Mouse (Mus musculus): Measurements from ENCODE around the gene Stx5a.
A peak's percentile ranks its signal among the peaks of the same experiment; 100 is the strongest.

Stx5a gene

GRCm38 (mm10) chr19:8741243-8741869 is at the start of gene Stx5a:
Stx5a (plus strand) TSS chr19:8741413.
- DNase-seq (ENCODE audit: low spot score in 2 of 2): peak; percentile 96

DNA sequence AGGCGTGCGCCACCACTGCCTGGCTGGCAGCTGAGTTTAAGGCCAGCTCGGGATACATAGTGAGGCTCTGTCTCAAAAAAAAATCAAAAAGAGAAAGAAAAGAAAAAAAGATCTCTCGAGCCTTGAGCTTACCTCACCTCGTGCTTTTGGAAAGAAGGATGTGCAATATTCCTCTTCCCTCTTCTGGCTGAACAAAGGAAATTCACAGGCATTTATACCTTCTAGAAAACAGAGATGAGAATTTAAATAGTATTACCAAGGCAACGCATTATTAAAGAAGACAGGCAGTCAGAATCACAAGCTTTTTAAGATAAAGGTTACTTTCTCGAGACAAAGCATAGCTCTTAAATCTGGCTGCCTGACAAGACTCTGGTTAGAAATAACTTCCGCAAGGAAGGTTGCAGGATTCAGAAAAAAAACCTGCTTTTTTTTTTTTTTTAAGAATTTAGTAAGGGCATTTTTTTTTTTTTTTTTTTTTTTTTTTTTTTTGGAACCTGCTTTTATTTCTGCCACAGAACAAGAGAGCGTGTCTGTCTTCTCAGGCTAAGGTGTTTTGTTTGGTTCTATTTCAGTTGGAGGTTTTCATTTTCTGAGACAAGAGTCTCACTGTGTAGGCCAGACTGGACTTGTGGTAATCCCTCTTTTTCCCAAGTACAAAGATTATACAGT is 49.2 kb upstream of the Stx5a start:
- DNase-seq (ENCODE audit: low spot score in 2 of 2): no peak

DNA sequence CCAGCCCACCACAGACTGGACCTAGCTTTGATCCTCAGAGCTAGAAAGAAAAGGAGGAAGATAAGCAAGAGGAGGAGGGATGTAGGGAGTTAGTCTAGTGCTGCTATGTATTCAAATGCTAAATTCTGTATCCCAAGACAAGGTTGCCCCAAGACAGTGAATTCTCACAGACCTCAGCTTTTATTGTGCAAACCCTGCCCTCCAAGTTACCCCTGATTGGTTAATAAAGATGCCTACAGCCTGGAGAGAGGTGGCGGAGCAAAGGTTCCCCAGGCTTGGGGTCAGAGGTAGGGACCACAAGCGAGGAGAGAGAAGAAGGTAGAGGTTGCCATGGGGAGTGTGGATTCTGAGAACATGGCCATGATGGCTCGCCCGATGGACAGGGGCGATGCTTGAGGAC is 48.5 kb upstream of the Stx5a start:
- DNase-seq (ENCODE audit: low spot score in 2 of 2): no peak

DNA sequence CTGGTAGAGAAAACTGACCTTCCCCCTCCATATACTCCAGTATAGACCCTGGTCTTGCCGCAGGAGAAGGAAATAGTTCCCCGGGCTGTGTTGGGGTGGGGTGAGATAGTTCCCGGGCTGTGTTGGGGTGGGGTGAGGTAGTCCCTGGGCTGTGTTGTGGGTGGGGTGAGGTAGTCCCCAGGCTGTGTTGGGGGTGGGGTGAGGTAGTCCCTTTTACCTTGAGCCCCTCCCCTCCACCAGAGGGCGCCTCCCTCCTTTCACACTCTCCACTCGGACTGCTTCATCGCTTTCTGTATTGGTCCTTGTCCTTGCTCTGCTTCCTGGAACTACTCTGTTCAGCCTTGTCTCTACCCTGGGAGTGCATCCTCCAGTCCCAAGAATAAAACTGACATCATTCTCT is 45.9 kb upstream of the Stx5a start:
- peak; percentile 56 to 81 for DNase-seq (ENCODE audit: low spot score in 2 of 2)

DNA sequence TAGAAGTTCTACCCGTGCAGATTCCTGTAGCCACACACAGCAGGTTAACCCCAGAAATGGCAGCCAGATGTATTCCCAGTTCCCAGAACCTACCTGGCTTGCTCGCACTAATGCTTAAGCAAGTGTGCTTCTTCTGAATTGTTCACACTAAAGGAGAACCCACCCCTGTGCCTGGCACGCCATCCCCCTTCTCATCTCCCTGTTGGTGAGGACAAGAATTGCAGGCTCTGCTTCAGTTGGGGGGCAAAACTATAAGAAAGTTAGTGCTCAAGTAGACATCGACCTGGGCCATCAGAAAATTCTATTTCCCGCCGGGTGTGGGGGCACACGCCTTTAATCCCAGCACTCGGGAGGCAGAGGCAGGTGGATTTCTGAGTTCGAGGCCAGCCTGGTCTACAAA is 41.6 kb upstream of the Stx5a start:
- no peak for DNase-seq (ENCODE audit: low spot score in 2 of 2)

- no peak for DNase-seq (ENCODE audit: low spot score in 2 of 2)
Observed at GRCm38 (mm10) chr19:8702458-8702857, 38.8 kb upstream of the Stx5a start.

DNA sequence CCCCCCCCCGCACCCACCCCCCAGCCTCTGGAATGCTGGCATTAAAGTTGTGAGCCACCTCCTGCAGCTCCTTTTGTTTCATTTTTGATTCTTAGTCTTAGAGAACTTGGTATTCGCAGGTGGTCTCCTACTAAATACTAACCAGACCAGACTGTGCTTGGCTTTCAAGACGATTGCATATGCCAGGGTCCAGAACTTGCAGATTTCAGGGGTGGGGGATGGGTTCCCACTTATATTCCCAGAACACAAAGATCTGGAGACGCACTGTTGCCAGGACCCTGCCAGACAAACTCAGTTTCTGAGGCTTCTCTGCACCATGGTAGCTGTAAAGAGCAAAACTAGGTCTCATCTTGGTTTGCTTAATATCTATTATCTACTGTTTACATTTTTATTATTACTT is 37.6 kb upstream of the Stx5a start:
- no peak for DNase-seq (ENCODE audit: low spot score in 2 of 2)

DNA sequence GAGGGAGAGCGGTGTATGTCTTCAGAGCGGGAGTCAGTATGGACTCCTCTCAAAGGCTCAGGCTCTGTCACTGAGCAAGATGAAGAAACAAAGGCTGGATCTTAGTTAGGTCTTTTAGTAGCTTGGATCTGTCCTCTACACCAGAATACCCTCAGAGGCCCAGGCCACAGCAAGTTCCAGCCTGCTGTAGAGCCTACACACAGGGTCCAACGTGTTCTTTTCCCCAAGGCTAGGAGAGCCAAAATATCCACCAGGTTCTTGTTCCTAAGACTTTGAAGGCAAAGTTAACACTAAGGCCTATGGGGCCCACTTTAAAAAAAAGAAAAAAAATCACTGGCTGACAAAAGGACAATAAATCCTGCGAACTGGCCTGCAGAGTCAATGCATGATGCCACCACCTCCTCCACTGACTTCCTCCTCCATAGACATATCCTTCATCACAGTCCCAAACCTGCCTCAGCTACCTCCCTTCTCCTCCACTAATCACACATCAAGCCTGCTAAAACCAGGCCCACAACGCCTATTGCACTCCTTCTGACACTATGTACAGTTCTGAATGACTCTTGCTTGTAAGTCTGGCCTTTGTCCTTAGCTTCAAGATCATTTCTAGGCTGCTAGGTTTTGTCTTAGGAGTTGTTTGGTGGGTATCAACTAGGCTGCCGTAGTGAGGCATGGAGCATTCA is 36.0 kb upstream of the Stx5a start:
- DNase-seq (ENCODE audit: low spot score in 2 of 2): no peak

- DNase-seq (ENCODE audit: low spot score in 2 of 2): no peak
Observed at GRCm38 (mm10) chr19:8706132-8706667, 35.0 kb upstream of the Stx5a start.

GRCm38 (mm10) chr19:8706930-8707329 is 34.3 kb upstream of the Stx5a start:
- DNase-seq (ENCODE audit: low spot score in 2 of 2): no peak

DNA sequence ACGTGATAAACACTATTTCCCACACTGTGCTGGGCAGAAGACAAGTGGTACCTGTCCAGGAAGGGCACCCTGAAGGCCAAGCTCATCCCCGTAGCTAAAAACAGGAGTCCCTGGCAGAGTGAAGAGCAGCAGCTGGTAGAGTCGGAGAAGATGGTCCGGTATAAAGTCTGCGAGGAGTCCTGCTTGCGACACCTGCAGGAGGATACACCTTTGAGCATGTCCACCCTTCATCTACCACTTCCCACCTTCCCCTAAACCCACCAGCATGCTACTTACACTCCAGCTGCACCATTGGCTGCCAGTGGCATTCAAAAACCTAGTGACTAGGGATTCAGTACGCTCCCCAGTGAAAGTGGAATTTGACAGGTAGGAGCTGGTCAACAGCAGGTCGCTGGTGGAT is 32.3 kb upstream of the Stx5a start:
- DNase-seq (ENCODE audit: low spot score in 2 of 2): no peak

- no peak for DNase-seq (ENCODE audit: low spot score in 2 of 2)
Observed at GRCm38 (mm10) chr19:8710057-8710456, 31.2 kb upstream of the Stx5a start.

DNA sequence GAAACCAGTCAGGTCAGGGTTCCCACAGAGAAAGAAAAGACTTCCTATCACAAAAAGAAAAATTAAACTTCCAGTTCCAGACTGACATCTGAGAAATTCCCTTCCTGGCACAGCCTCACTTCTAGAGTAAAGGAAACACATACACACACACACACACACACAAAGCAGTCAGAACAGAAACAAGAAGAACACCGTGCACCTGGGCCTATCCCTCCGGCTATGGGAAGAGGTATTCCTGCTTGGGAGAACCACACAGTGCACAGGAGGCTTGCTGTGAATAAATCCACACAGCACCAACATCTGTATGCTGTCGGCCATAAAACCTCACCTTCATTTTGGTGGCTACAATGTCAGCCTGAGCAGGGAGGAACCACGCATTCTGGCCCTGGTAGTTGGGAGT is 29.7 kb upstream of the Stx5a start:
- no peak for DNase-seq (ENCODE audit: low spot score in 2 of 2)

GRCm38 (mm10) chr19:8711949-8712869 is 29.0 kb upstream of the Stx5a start:
- DNase-seq (ENCODE audit: low spot score in 2 of 2): peak in 1 of 2 experiments; percentile 47

GRCm38 (mm10) chr19:8712870-8713305 is 28.3 kb upstream of the Stx5a start:
- peak; percentile 64 to 79 for DNase-seq (ENCODE audit: low spot score in 2 of 2)

- DNase-seq (ENCODE audit: low spot score in 2 of 2): peak; percentile 96 to 98
Observed at GRCm38 (mm10) chr19:8713306-8713996, 27.8 kb upstream of the Stx5a start.

DNA sequence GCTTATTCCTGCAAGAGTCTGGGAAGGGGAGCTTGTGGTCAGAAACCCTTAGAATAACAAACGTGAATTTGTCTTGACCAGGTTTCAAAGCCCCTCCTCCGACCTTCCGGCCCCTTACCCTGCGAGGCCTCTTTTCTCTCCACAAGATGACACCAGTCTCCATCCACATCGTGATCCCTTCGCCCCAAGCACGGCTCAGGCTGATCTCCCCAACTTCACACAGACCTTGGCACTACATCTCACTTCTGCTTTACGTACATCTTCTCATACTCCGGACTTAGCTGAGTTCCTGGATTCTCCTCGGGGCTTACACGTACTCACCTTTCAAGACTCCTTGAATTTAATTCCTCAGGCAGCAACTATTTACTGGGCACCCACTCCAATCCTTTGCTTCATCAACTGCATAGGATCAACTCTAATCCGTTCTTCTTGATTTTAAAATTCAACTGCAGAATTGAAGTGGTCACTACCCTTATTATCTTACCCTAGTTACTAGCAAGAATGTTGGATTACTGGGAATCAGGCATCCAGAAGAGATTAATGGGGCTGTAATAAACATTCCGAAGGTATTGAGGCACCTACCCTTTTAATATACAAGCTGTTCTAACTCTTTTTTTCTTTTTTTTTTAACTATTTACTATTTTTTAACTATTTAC is 27.1 kb upstream of the Stx5a start:
- DNase-seq (ENCODE audit: low spot score in 2 of 2): no peak

DNA sequence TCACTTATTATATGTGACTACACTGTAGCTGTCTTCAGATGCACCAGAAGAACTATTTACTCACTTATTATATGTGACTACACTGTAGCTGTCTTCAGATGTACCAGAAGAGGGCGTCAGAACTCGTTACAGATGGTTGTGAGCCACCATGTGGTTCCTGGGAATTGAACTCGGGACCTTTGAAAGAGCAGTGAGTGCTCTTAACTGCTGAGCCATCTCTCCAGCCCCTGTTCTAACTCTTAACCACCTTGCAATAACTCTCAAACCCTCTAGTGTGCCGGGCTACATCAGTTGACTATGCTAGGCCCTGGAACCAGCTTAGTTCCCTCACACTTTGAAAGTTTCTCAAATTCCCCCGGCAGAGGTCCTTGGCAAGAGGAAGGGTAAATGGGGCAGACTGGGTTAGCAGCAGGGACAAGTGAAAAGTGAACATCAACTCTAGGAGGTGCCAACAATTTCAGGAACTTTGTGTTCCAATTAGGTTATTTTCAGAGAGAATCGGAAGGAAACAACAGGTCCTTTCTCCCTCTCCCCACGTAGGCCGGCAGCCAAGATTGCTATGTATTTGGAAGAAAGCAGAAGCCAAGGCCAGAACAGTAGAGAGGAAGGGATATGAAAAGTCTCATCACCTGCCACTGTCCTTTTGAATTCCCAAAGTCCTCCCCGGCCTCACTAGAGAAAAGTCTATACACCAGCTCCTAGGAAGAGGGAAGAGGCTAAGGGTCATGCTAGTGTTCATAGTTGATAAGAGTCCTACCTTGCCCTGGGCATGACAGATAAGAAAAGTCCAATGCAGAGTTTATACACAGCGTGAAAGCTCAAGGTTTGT is 26.3 kb upstream of the Stx5a start:
- peak; percentile 58 to 62 for DNase-seq (ENCODE audit: low spot score in 2 of 2)

Measured in spleen, postnatal 10 days (tissue).